Mouse (Mus musculus) cortical plate, adult 2 months (tissue): ENCODE results near the gene Adarb1. TPM values are rescaled to one million over a fixed set of nuclear protein-coding genes. Genes with fewer than 3 reads are reported as not detected.

Source experiments
- H3K27ac ChIP-seq: fragments of 200-500 bp; 2 replicates; pipeline ENCODE4 v1.5.1; 2012; ENCODE audit warnings: low read length, control low read depth, inconsistent platforms; ENCODE audit not compliant: insufficient read depth
- H3K4me1 ChIP-seq: fragments of 200-500 bp; 2 replicates; pipeline ENCODE4 v1.6.1; 2011; ENCODE audit warnings: low read length; ENCODE audit not compliant: control insufficient read depth, insufficient read depth
- H3K4me3 ChIP-seq: fragments of 200-500 bp; 2 replicates; pipeline ENCODE4 v1.5.1; 2011; ENCODE audit warnings: mild to moderate bottlenecking, low read length, control low read depth; ENCODE audit not compliant: insufficient read depth
- CTCF ChIP-seq: fragments of 200-500 bp; IDR thresholded peaks from 2 replicates; pipeline ENCODE4 v1.5.1; 2011; ENCODE audit warnings: mild to moderate bottlenecking, control low read depth, low read length; ENCODE audit not compliant: insufficient read depth; ENCODE audit errors: extremely low read depth
- POLR2A ChIP-seq: fragments of 200-500 bp; IDR thresholded peaks from 2 replicates; pipeline ENCODE4 v1.6.1; 2011; ENCODE audit warnings: mild to moderate bottlenecking, low read length, control low read depth; ENCODE audit not compliant: insufficient read depth; ENCODE audit errors: extremely low read depth
- polyA plus RNA-seq: library from polyadenylated mRNA; depleted of rRNA; stranded (reverse); fragments of >200 nt; gene quantifications from 2 replicates; pipeline ENCODE4 v1.2.3, GENCODE M21; 2012

Adarb1 gene
- polyA plus RNA-seq, 1 experiment: 105 TPM

DNA sequence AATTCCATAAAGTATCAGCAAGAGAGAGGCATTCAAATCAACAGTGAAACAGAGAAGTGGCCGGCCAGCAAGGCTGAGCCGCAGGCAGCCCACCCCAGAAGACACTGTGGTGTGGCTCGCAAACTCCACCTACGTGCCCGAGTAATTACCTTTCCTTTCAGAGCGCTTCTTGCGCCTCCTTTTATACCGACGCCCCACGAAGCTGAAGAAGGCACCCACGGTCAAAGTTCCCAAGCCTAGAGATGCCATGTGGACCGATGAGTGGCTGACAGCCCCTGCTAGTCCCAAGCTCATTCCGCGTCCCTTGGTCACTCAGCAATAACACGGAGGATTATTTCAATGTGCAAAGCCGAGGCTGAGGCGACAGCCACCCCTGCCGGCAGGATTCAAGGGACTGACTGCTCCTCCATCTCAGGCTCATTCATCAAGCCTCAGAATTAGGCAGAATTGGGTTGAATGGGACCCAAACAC lies 78.2 kb downstream of the Adarb1 start:
- peak; percentile 37; the same call in 1 of the 2 replicates for TF ChIP-seq CTCF
- TF ChIP-seq POLR2A: no peak
- Histone ChIP-seq H3K4me3 (no peak overlapping the region; the same call in 1 of the 2 replicates), H3K27ac (no peak overlapping the region), H3K4me1 (peaks cover 12% of the 10 kb centered on the region)

DNA sequence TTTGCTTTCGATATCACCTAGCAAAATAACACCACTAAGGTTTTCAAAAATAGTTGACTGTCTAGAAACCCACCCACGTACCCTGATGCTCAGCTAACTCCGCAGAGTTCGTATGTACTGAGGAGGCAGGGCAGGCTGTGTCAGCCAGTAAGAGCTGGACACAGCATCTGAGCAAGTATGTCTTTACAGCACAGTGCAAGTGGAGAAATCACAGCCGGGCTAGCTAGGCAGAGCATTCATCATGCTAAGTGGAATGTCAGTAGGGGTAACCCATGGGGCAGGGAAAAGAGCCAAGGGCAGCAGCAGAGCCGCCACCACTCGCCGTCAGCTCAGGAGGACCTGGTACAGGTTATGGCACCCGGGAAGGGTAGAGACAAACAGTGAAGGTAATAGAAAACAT lies 84.6 kb downstream of the Adarb1 start:
- no peaks in the 10 kb centered on the region; the same call in 1 of the 2 replicates for H3K4me1 ChIP-seq
- TF ChIP-seq CTCF (no peak), POLR2A (no peak)
- H3K4me3 ChIP-seq: no peak overlapping the region
- H3K27ac ChIP-seq: no peak overlapping the region

DNA sequence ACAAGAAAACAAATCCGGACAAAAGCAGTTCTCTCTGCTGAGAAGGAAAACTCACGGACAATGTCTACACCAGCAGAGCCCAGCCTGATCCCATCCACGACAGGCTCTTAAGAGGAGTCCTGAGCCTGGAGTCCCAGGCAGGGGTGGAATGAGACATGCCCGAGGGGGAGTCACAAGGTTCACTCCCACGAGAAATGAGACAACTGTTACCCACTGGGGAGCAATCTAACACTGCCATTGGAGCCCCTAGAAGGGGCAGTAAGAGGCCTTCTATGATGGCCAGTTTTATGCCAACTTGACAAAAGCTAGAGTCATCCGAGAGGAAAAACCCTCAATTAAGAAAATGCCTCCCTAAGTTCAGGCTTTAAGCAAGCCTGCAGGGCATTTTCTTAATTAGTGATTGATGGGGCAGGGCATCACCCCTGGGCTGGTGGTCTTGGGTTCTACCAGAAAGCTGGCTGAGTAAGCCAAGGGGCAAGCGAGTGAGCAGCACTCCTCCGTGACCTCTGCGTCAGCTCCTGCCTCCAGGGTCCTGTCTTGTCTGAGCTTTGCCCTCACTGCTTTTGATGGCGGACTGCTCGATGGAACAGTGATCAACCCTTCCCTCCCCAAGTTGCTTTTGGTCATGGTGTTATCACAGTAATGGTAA lies 88.5 kb downstream of the Adarb1 start:
- TF ChIP-seq POLR2A (no peak), CTCF (no peak)
- peaks cover 3% of the 10 kb centered on the region for H3K4me1 ChIP-seq

DNA sequence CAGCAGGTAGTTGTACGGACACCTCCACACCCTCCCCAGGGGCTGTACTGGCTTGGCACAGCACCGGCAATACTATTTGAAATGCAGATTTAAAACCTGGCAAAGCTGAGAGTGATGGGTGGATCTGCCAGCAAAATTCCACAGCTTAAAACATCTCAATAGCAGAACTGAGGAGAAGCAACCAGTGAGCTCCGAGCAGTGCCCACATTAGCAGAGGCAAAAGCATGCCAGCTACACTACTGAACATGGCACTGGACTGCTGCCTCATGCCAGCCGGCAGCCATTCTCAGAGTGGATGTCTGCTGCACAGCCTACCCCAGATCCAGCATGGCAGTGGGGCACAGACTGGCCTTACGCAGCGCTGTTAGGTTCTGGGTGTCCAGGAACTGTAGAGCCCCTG lies 93.4 kb downstream of the Adarb1 start:
- TF ChIP-seq CTCF: no peak
- no peak for TF ChIP-seq POLR2A
- H3K4me1 ChIP-seq: peaks cover 3% of the 10 kb centered on the region
- H3K4me3 ChIP-seq: no peak overlapping the region
- no peak overlapping the region for H3K27ac ChIP-seq

More for the DNA sequence above, 88.5 kb downstream of the Adarb1 start:
- Histone ChIP-seq H3K4me3 (no peak overlapping the region), H3K27ac (no peak overlapping the region)

DNA sequence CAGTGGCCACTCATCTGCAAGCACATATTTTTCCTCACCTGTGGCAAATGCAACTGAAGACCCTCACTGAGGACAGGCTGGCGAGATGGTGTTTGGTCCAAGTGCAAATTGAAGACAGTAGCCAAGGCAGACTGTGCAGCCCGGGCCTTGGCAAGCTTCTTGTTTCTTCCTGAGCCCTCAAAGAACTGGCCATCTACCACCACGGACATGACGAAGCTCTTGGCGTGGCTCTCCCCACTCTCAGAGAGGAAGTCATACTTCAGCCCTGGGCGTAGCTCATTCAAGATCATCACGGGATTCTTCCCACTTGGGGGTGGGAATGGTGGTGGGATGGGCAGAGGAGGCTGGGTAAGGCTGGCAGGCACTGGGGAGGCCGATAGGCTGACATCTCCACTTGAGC lies 96.5 kb downstream of the Adarb1 start:
- Histone ChIP-seq H3K4me1 (peaks cover 3% of the 10 kb centered on the region), H3K27ac (no peak overlapping the region), H3K4me3 (no peak overlapping the region)
- TF ChIP-seq CTCF (no peak), POLR2A (no peak)

DNA sequence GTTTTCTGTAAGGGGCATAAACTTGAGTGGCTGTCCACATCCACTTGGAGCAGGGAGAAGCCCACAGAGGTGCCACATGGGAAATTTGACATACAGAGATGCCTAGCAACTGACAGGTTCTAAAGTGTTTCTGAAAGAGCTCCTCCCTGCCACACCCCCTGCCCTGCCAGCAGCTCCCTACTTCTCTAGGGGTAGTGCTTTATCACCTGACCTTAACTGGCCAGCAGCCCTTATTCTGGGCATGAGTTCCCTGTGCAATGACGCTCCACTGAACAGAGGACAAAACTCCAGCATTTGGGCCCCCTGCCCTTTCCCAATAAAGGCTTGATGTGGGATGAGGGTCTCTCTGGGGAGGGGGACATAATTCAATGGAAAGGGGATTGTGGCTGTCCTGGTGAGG lies 97.1 kb downstream of the Adarb1 start:
- Histone ChIP-seq H3K27ac (no peak overlapping the region), H3K4me3 (no peak overlapping the region), H3K4me1 (peaks cover 8% of the 10 kb centered on the region)
- no peak for TF ChIP-seq POLR2A
- TF ChIP-seq CTCF: no peak

GRCm38 (mm10) chr10:77315682-77316081 lies 102.4 kb downstream of the Adarb1 start:
- Histone ChIP-seq H3K4me1 (peaks cover 7% of the 10 kb centered on the region; the same call in 1 of the 2 replicates), H3K27ac (no peak overlapping the region), H3K4me3 (no peak overlapping the region)
- TF ChIP-seq POLR2A: no peak
- no peak for TF ChIP-seq CTCF

DNA sequence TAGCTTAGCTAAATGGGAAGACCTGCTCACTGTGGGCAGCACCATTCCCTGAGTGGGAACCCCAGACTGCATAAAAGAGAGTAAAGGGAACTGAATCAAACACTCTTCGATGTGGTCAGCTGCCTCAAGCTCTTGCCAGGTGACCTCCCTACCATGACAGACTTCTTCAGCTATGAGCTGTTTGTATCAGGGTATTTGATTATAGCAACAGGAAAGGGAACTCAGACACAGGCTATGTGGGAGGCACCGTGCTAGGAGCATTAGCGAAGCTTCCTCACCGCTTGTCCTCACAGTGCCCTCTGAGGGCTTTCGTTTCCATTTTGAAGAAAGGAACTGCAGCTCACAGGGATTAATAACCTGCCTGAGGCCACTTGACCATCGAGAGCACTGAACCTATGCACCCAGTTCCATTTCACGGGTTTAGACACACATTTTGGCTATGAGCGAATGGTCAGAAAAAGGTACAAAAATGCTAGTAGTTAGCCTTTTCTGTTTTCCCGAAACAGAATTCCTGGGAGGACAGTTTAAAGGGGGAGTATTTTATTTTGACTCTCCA lies 103.3 kb downstream of the Adarb1 start:
- Histone ChIP-seq H3K4me1 (peaks cover 7% of the 10 kb centered on the region; the same call in 1 of the 2 replicates), H3K4me3 (no peak overlapping the region), H3K27ac (no peak overlapping the region)
- TF ChIP-seq CTCF: no peak
- no peak for TF ChIP-seq POLR2A

DNA sequence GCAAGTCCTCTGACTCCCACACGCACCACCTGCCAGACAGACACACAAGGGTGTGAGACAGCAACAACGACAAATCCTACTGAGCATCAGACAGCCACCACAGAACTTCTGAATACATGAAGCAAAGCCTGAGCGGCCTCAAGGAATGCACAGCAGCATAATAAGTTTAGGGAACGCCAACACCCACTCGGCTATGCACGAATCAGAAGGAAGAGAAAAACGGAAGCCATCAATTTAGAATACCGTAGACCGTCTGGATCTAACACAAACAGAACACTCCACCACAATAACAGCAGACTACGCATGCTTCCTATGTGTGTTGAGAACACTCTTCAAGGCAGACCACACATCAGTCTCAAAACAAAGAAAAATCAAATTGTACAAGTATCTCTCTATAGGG lies 109.1 kb downstream of the Adarb1 start:
- no peak overlapping the region for H3K27ac ChIP-seq
- TF ChIP-seq POLR2A (no peak), CTCF (no peak)
- H3K4me1 ChIP-seq: no peaks in the 10 kb centered on the region
- H3K4me3 ChIP-seq: no peak overlapping the region

DNA sequence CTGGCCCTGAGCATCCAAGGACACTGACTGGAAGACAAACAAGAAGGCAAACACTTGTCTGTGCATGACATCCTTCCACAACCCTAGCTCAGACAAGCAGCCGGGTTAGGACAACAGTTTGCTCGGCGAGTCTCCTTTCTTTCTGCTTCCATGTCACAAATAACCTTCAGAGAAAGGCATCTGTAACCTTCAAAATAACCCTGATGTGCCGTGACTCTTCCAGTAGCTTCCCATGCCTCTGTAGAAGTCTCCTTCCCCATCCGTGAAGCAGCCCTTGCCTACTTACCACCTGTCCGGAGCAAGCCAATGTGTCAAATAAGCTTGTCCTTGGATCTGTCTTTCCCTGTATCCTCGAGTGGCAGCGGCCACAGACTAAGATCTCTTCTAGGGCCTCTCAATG lies 112.3 kb downstream of the Adarb1 start:
- Histone ChIP-seq H3K27ac (no peak overlapping the region), H3K4me3 (no peak overlapping the region), H3K4me1 (no peaks in the 10 kb centered on the region)
- TF ChIP-seq CTCF (no peak), POLR2A (no peak)
